In the genomic region with DNA sequence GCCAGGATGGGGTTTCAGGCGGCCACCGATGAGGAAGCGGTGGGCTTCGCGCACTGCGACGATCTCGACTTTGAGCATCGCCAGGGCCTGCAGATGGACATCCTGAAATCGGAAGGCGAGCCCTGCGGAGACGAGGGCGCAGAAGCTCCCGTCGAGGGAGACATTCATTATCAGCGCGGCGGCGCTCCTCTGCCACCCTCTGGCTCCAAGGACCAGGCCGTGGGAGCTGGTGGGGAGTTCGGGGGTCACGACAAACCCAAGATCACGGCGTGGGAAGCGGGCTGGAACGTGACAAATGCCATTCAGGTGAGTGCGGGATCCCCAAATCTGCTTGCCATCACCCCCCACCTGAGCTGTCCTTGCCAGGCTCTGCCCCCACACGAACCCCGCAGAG, we compare ENCODE assay signal across 10 mouse cellular contexts. TPM values are rescaled to one million over a fixed set of nuclear protein-coding genes. Genes with fewer than 3 reads are reported as not detected.
DNase-seq lines count a peak whose midpoint lies in the region; ATAC-seq and TF ChIP-seq lines count a peak whose summit lies in the region.
"Had no signal": no experiment of that assay in that cellular context is flagged by ENCODE, and none has a peak within 500 bp of the region (broad histone marks: within the 10 kb centered on the region; RNA-seq: fewer than 3 reads in every experiment).

No protein-coding gene starts in this region.

- TF ChIP-seq CTCF in cortical plate, adult 2 months (IDR thresholded peaks at IDR 0.05; ENCODE audit: extremely low read depth, insufficient read depth, low read length): no peak

- no peak for ATAC-seq in kidney, embryonic 15.5 days (replicated peaks; ENCODE audit: low FRiP score)
- no peak for ATAC-seq in forebrain, embryonic 14.5 days
- ATAC-seq in midbrain, embryonic 12.5 days (ENCODE audit: low FRiP score, low read depth): no peak
- ATAC-seq: Patski had no signal

- H3K36me3 ChIP-seq in kidney, embryonic 15.5 days: no peaks in the 10 kb centered on the region
- 0 out of 2 replicates have a peak, but pooled peaks cover 4% of the 10 kb centered on the region for H3K36me3 ChIP-seq in forebrain, embryonic 14.5 days (ENCODE audit: control insufficient read depth, insufficient read depth, low read length)
- H3K36me3 ChIP-seq in midbrain, embryonic 12.5 days: no peaks in the 10 kb centered on the region

- DNase-seq in kidney, postnatal 10 days: no peak
- DNase-seq in forebrain, embryonic 14.5 days (ENCODE audit: low spot score): no peak
- DNase-seq in left cerebral cortex, adult 8-10 months (ENCODE audit: low spot score in 2 of 2): no peak
- no peak for DNase-seq in spleen, postnatal 36 days (ENCODE audit: low spot score in 2 of 2)
- no peak for DNase-seq in right cerebral cortex, postnatal 36 days (ENCODE audit: low spot score in 2 of 2)

- TF ChIP-seq POLR2A in cortical plate, adult 2 months (IDR thresholded peaks at IDR 0.05; ENCODE audit: extremely low read depth, insufficient read depth, low read length): no peak

- H3K4me2 ChIP-seq in kidney, embryonic 15.5 days: peak overlapping the region; percentile 58
- peak overlapping the region; percentile 55 for H3K4me2 ChIP-seq in forebrain, embryonic 14.5 days (ENCODE audit: low read length)
- peak overlapping the region; percentile 36 for H3K4me2 ChIP-seq in midbrain, embryonic 12.5 days (replicated peaks)

- H3K27ac ChIP-seq in kidney, embryonic 15.5 days: no peak overlapping the region
- H3K27ac ChIP-seq in cortical plate, adult 2 months (ENCODE audit: insufficient read depth, low read length): peak overlapping the region; percentile 68
- H3K27ac ChIP-seq in forebrain, embryonic 14.5 days (ENCODE audit: low read depth, low read length): peak overlapping the region; percentile 88
- peak overlapping the region; percentile 83 for H3K27ac ChIP-seq in midbrain, embryonic 12.5 days (replicated peaks)
- H3K27ac ChIP-seq: macrophage had no signal

- peaks cover 99% of the 10 kb centered on the region for H3K27me3 ChIP-seq in kidney, embryonic 15.5 days
- H3K27me3 ChIP-seq in forebrain, embryonic 14.5 days (replicated peaks; ENCODE audit: control insufficient read depth, insufficient read depth, low read length): peaks cover 74% of the 10 kb centered on the region
- H3K27me3 ChIP-seq in midbrain, embryonic 12.5 days: peaks cover 98% of the 10 kb centered on the region

- under 1% methylated on average over 30 of the region's 30 CpGs for WGBS in kidney, embryonic 15.5 days
- WGBS in forebrain, embryonic 14.5 days: under 1% methylated on average over 26 of the region's 30 CpGs
- WGBS in midbrain, embryonic 12.5 days: under 1% methylated on average over 30 of the region's 30 CpGs

- no peak overlapping the region for H3K9ac ChIP-seq in kidney, embryonic 15.5 days
- peak overlapping the region; percentile 85 for H3K9ac ChIP-seq in forebrain, embryonic 14.5 days (ENCODE audit: low read length)
- H3K9ac ChIP-seq in midbrain, embryonic 12.5 days (replicated peaks): peak overlapping the region; percentile 68

- H3K4me1 ChIP-seq in kidney, embryonic 15.5 days: peaks cover 64% of the 10 kb centered on the region
- no peaks in the 10 kb centered on the region for H3K4me1 ChIP-seq in cortical plate, adult 2 months (ENCODE audit: control insufficient read depth, insufficient read depth, low read length)
- H3K4me1 ChIP-seq in forebrain, embryonic 14.5 days (ENCODE audit: control insufficient read depth, insufficient read depth, low read length): 0 out of 2 replicates have a peak, but pooled peaks cover under 1% of the 10 kb centered on the region
- peaks cover 27% of the 10 kb centered on the region for H3K4me1 ChIP-seq in midbrain, embryonic 12.5 days

- no peaks in the 10 kb centered on the region for H3K9me3 ChIP-seq in kidney, embryonic 15.5 days (replicated peaks)
- H3K9me3 ChIP-seq in forebrain, embryonic 14.5 days (replicated peaks; ENCODE audit: control insufficient read depth, low read length): no peaks in the 10 kb centered on the region
- no peaks in the 10 kb centered on the region for H3K9me3 ChIP-seq in midbrain, embryonic 12.5 days

- H3K4me3 ChIP-seq in kidney, embryonic 15.5 days (replicated peaks): peak overlapping the region; percentile 33
- peak overlapping the region; percentile 60 for H3K4me3 ChIP-seq in cortical plate, adult 2 months (ENCODE audit: insufficient read depth, low read length)
- H3K4me3 ChIP-seq in forebrain, embryonic 14.5 days (ENCODE audit: low read depth, low read length): peak overlapping the region; percentile 47
- H3K4me3 ChIP-seq in midbrain, embryonic 12.5 days: peak overlapping the region; percentile 46

RNA-seq across cellular contexts. Expression of a gene that starts 0.8 kb away (rescaled TPM):
- polyA plus RNA-seq in kidney, embryonic 15.5 days (2015; fragmentation: Nextera tagmentation; extraction: Ambion mirVana): 0.12 and 0.14 TPM in 2 replicates
- 73.8 and 87.3 TPM in 2 replicates for polyA plus RNA-seq in cortical plate, adult 2 months (2012; rRNA removed)
- polyA plus RNA-seq in forebrain, embryonic 14.5 days (2014; fragmentation: Nextera tagmentation; extraction: Ambion mirVana): 4.6 and 6.4 TPM in 2 replicates
- polyA plus RNA-seq in midbrain, embryonic 12.5 days (2016; fragmentation: Nextera tagmentation; extraction: Ambion mirVana): 3.2 and 4.2 TPM in 2 replicates
- total RNA-seq in left cerebral cortex, adult 8-10 months (2022): 100 to 1,000 TPM; 130 to 145 (median 137) TPM
- polyA plus RNA-seq: Patski had no signal

RNA-seq across cellular contexts. Expression of a gene that starts 13.4 kb away (rescaled TPM):
- 10.9 and 12.3 TPM in 2 replicates for polyA plus RNA-seq in kidney, embryonic 15.5 days (2015; fragmentation: Nextera tagmentation; extraction: Ambion mirVana)
- polyA plus RNA-seq in cortical plate, adult 2 months (2012; rRNA removed): 6.9 and 7.4 TPM in 2 replicates
- polyA plus RNA-seq in forebrain, embryonic 14.5 days (2014; fragmentation: Nextera tagmentation; extraction: Ambion mirVana): 10.4 and 12.8 TPM in 2 replicates
- 21.7 and 23.7 TPM in 2 replicates for polyA plus RNA-seq in midbrain, embryonic 12.5 days (2016; fragmentation: Nextera tagmentation; extraction: Ambion mirVana)
- 10 to 100 TPM; 10.4 to 14.3 (median 12.4) TPM for total RNA-seq in left cerebral cortex, adult 8-10 months (2022)

RNA-seq across cellular contexts. Expression of a gene that starts 53.9 kb away (rescaled TPM):
- 14.9 and 15.3 TPM in 2 replicates for polyA plus RNA-seq in kidney, embryonic 15.5 days (2015; fragmentation: Nextera tagmentation; extraction: Ambion mirVana)
- polyA plus RNA-seq in cortical plate, adult 2 months (2012; rRNA removed): 51.5 and 55.4 TPM in 2 replicates
- polyA plus RNA-seq in forebrain, embryonic 14.5 days (2014; fragmentation: Nextera tagmentation; extraction: Ambion mirVana): 12.4 and 18.4 TPM in 2 replicates
- 3.5 and 4.2 TPM in 2 replicates for polyA plus RNA-seq in midbrain, embryonic 12.5 days (2016; fragmentation: Nextera tagmentation; extraction: Ambion mirVana)
- 100 to 1,000 TPM; 130 to 163 (median 146) TPM for total RNA-seq in left cerebral cortex, adult 8-10 months (2022)

Comparison
In these comparisons a context has a peak if more than half of its experiments do, and no peak if none do; other contexts are left out.
1. RNA of a gene that starts 0.8 kb away (polyA plus RNA-seq): 73.8 to 87.3 TPM in cortical plate, adult 2 months; 4.6 to 6.4 TPM in forebrain, embryonic 14.5 days, 3.2 to 4.2 TPM in midbrain, embryonic 12.5 days and 0.12 to 0.14 TPM in kidney, embryonic 15.5 days; every median in the first group is over 10 times any median in the second.
2. Peak in every context shown above with its lines, with median percentiles within 50 percentile points of each other: H3K4me2 ChIP-seq and H3K4me3 ChIP-seq.